Mouse (Mus musculus) adipose tissue, adult 10 weeks (tissue): ENCODE results near the gene Desi2. TPM values are rescaled to one million over a fixed set of nuclear protein-coding genes. Genes with fewer than 3 reads are reported as not detected.

ENCODE experiments used
- polyA plus RNA-seq: library from polyadenylated mRNA; stranded (reverse); fragments of 350-450 nt; fragmentation: Illumina TruSeq; extraction: RNeasy Lipid Tissue Mini Kit (QIAGEN cat#74804); gene quantifications from one replicate; pipeline ENCODE4 v1.2.3, GENCODE M21; 2014; ENCODE audit warnings: low read depth, low replicate concordance

The Desi2 gene
- polyA plus RNA-seq: 8.2 TPM

DNA sequence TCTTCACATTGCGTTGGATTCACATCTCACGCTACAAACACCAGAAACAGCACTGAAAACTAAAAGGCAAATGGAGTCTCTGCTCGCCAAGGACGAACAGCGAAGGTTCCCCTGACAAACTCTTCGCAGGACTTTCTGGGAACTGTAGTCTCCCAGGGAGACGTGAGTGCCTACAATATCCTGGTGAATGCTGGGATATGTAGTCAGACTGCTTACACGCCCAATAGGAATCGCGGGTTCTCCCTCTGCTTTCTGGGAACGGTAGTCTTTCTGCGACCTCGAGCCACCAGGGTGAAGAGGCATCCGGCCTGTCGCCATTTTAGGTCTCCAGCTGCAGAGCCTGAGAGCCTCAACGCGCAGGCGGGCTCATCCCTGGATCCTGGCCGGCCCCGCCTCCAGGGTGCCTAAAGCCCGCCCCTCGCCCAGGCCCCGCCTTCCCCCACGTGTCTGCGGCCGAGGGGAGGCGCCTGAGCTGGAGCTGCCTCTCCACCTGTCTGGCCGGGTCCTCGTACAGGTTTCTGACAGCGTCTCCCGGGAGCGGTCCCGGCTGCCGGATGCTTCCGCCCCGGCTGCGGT lies at the start of gene Desi2:
Gene Desi2, plus strand, starts transcription at position 202 of the 576 bp plus-strand sequence.

Other genes with a start within 250 kb of the Desi2 start
- 1.8 TPM for gene Catspere2, start 204.0 kb upstream of the Desi2 start, polyA plus RNA-seq
- 86.3 TPM for gene Cox20, start 131.7 kb downstream of the Desi2 start, polyA plus RNA-seq
- gene Hnrnpu, start 150.4 kb downstream of the Desi2 start, polyA plus RNA-seq: 230 TPM
- 7.0 TPM for gene Efcab2, start 218.7 kb downstream of the Desi2 start, polyA plus RNA-seq